Comparison of ENCODE assay signal across 8 mouse cellular contexts in the genomic region with DNA sequence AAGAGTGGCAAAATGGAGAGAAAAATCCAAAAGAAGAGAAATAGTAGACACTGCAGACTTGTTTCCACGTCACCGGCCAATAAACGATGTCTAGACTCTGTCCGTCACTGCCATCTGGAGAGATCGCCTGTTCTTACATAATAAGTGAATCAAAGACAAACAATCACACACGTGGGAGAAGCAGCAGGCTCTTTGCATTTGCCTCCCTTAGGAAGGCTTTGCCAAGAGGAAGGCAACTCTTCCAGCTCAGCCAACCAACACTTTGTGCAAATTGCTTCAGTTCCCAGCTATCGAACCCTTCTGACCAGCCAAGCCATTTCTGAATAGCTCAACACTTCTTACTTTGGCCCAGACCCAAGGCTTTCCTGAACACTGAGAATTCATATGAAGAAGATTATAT.
DNase-seq lines count a peak whose midpoint lies in the region.

No protein-coding gene starts in this region.

- peak; percentile 6 for DNase-seq in adrenal gland, adult 2 months
- no peak for DNase-seq in adrenal gland, postnatal 14 days
- peak; percentile 24 for DNase-seq in left cerebral cortex, adult 11 months (ENCODE audit: low spot score)
- DNase-seq in left cerebral cortex, postnatal 14 days (ENCODE audit: low spot score in 2 of 2): no peak
- peak; percentile 53 for DNase-seq in fibroblast of lung, adult 2 months (ENCODE audit: low read depth)
- peak; percentile 7 to 30 for DNase-seq in left cerebral cortex, postnatal 36 days (ENCODE audit: low spot score in 2 of 2)
- DNase-seq in testis, postnatal 14 days (ENCODE audit: low spot score): no peak
- DNase-seq in thymus, postnatal 10 days (ENCODE audit: low spot score in 2 of 2): no peak

- intact Hi-C loops in left cerebral cortex, postnatal 14 days (cut with DNase I): no loop called here
- intact Hi-C loops in left cerebral cortex, postnatal 36 days (cut with DNase I): no loop called here

Comparison
In these comparisons a context has a peak if more than half of its experiments do, and no peak if none do; other contexts are left out.
1. DNase-seq: peak in adrenal gland, adult 2 months (single experiment), left cerebral cortex, adult 11 months (single experiment), fibroblast of lung, adult 2 months (single experiment) and left cerebral cortex, postnatal 36 days (2 of 2); none in adrenal gland, postnatal 14 days (single experiment), left cerebral cortex, postnatal 14 days (0 of 2), testis, postnatal 14 days (single experiment) and thymus, postnatal 10 days (0 of 2).